Mouse (Mus musculus) stomach, postnatal 0 days (tissue): ENCODE data around the gene Dgkg. TPM values are rescaled to one million over a fixed set of nuclear protein-coding genes. Genes with fewer than 3 reads are reported as not detected.

Source experiments
- ATAC-seq: fragments of 200-750 bp; cut with Nextera tagmentation; 2 replicates; pipeline ENCODE4 v1.8.0; 2017; ENCODE audit not compliant: low FRiP score, low TSS enrichment
- DNase-seq: peaks from one replicate; pipeline ENCODE4 v3.0.0-alpha.2; 2016; ENCODE audit warnings: low spot score
- H3K27ac ChIP-seq: fragments of 300-500 bp; sonication (generic); replicated peaks from 2 replicates; pipeline ENCODE4 v1.5.1; 2014; ENCODE audit warnings: mild to moderate bottlenecking, control low read depth
- H3K27me3 ChIP-seq: fragments of 300-500 bp; sonication (generic); 2 replicates; pipeline ENCODE4 v1.6.1; 2014; ENCODE audit warnings: low read length; ENCODE audit not compliant: control insufficient read depth, insufficient read depth
- H3K36me3 ChIP-seq: fragments of 300-500 bp; sonication (generic); 2 replicates; pipeline ENCODE4 v1.6.1; 2014; ENCODE audit warnings: low read length, mixed read lengths; ENCODE audit not compliant: control insufficient read depth, insufficient read depth
- H3K4me1 ChIP-seq: fragments of 300-500 bp; sonication (generic); replicated peaks from 2 replicates; pipeline ENCODE4 v1.6.1; 2014; ENCODE audit warnings: antibody characterized with exemption; ENCODE audit not compliant: control insufficient read depth, insufficient read depth
- H3K4me2 ChIP-seq: fragments of 300-500 bp; sonication (generic); replicated peaks from 2 replicates; pipeline ENCODE4 v1.6.1; 2014; ENCODE audit warnings: low read depth, mild to moderate bottlenecking, control low read depth, moderate library complexity
- H3K4me3 ChIP-seq: fragments of 300-500 bp; sonication (generic); 2 replicates; pipeline ENCODE4 v1.5.1; 2014; ENCODE audit warnings: low read depth, low read length, control low read depth
- H3K9ac ChIP-seq: fragments of 300-500 bp; sonication (generic); 2 replicates; pipeline ENCODE4 v1.6.1; 2014; ENCODE audit warnings: mild to moderate bottlenecking, low read length, control low read depth, mixed read lengths
- H3K9me3 ChIP-seq: fragments of 300-500 bp; sonication (generic); 2 replicates; pipeline ENCODE4 v1.6.1; 2016; ENCODE audit warnings: low read length; ENCODE audit not compliant: control insufficient read depth
- CTCF ChIP-seq: IDR thresholded peaks from 2 replicates; pipeline ENCODE4 v1.5.1; 2016; ENCODE audit warnings: antibody characterized with exemption, low read depth, mild to moderate bottlenecking, moderate library complexity
- EP300 ChIP-seq: optimal IDR thresholded peaks from 2 replicates; pipeline ENCODE3; 2016; ENCODE audit warnings: antibody characterized with exemption
- WGBS: fragments of 180-500 bp; shearing (Covaris S2); extraction: QIAGEN DNeasy Blood & Tissue Kit; methylation state at CpG from one replicate; pipeline ENCODE4 v1.1.7; 2014; 5-methylcytosine and 5-hydroxymethylcytosine counted together
- polyA plus RNA-seq: library from polyadenylated mRNA; unstranded; fragments of >200 nt; fragmentation: Nextera tagmentation; extraction: Ambion mirVana; gene quantifications from 2 replicates; pipeline ENCODE4 v1.2.1, GENCODE M21; 2015

Dgkg gene
- polyA plus RNA-seq, 1 experiment from 2014 or later, result 0.36 TPM

DNA sequence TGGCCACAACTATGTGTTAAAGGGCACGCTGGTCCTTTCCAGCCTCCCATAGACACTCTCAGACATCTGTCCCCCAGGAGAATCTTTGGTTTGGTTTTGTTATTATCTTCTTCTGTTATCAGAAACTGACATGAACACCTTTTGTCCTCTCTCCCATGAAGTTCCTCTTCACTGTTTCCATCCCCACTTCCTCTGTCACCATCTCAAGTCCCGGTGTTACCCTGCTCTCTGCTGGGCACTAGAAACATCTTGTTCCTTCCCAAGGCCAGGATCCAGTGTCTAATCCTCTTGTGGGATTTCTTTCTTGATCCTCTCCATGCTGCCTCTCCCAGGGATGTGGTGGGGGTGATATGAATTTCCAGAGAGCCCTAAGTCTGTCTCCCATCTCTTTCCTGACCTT, 32.6 kb upstream of the Dgkg start:
- H3K9me3 ChIP-seq, result no peaks in the 10 kb centered on the region
- 90% methylated on average over 2 of the region's 2 CpGs for WGBS
- no peaks in the 10 kb centered on the region for H3K4me1 ChIP-seq
- H3K9ac ChIP-seq, result no peak overlapping the region
- H3K27me3 ChIP-seq, result no peaks in the 10 kb centered on the region
- no peak overlapping the region for H3K4me2 ChIP-seq
- no peak for TF ChIP-seq EP300
- TF ChIP-seq CTCF, result no peak
- H3K36me3 ChIP-seq, result no peaks in the 10 kb centered on the region
- ATAC-seq (no peak), DNase-seq (no peak)
- H3K4me3 ChIP-seq, result no peak overlapping the region
- H3K27ac ChIP-seq, result no peak overlapping the region

DNA sequence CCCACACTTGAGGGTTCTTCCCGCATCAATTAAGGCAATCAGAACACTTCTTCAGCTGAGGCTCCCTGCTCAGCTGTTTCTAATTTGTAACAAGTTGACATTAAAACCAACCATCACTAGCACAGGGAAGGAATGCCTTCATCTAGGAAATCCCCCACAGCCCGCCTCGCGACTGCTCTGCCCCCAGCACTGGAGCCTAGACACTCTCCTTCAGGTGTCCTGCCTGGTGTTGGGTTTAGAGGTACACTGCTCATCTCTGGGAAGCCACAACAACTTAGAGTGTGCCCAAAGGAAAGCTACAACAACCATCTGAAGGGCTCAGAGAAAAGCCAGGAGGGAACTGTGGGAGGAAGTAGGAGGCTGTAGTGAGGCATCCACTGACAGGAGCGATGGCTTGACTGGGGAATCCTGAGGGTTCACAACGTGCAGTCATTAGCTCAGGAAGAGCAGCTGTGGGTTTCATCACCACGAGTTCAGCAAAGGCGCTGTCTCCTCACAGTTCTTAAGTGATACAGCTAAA, 30.8 kb upstream of the Dgkg start:
- Histone ChIP-seq H3K9me3 (no peaks in the 10 kb centered on the region), H3K36me3 (no peaks in the 10 kb centered on the region), H3K27ac (no peak overlapping the region), H3K4me2 (no peak overlapping the region), H3K9ac (no peak overlapping the region), H3K4me1 (no peaks in the 10 kb centered on the region), H3K4me3 (no peak overlapping the region), H3K27me3 (no peaks in the 10 kb centered on the region)
- WGBS, result 71% methylated on average over 8 of the region's 8 CpGs
- DNase-seq (no peak), ATAC-seq (no peak)
- TF ChIP-seq CTCF, result no peak
- no peak for TF ChIP-seq EP300

GRCm38 (mm10) chr16:22683605-22684004, 26.6 kb upstream of the Dgkg start:
- Histone ChIP-seq H3K4me2 (no peak overlapping the region), H3K27me3 (no peaks in the 10 kb centered on the region), H3K4me3 (no peak overlapping the region), H3K9ac (no peak overlapping the region), H3K36me3 (no peaks in the 10 kb centered on the region), H3K4me1 (no peaks in the 10 kb centered on the region), H3K9me3 (no peaks in the 10 kb centered on the region), H3K27ac (no peak overlapping the region)
- no peak for TF ChIP-seq CTCF
- no peak for TF ChIP-seq EP300
- ATAC-seq (no peak), DNase-seq (no peak)
- WGBS, result 73% methylated on average over 3 of the region's 3 CpGs

GRCm38 (mm10) chr16:22682727-22683126, 25.7 kb upstream of the Dgkg start:
- Histone ChIP-seq H3K4me3 (no peak overlapping the region), H3K9ac (no peak overlapping the region), H3K4me2 (no peak overlapping the region), H3K27ac (no peak overlapping the region), H3K36me3 (no peaks in the 10 kb centered on the region), H3K4me1 (no peaks in the 10 kb centered on the region), H3K27me3 (no peaks in the 10 kb centered on the region), H3K9me3 (no peaks in the 10 kb centered on the region)
- TF ChIP-seq CTCF (no peak), EP300 (no peak)
- DNase-seq, result no peak
- ATAC-seq, result no peak

DNA sequence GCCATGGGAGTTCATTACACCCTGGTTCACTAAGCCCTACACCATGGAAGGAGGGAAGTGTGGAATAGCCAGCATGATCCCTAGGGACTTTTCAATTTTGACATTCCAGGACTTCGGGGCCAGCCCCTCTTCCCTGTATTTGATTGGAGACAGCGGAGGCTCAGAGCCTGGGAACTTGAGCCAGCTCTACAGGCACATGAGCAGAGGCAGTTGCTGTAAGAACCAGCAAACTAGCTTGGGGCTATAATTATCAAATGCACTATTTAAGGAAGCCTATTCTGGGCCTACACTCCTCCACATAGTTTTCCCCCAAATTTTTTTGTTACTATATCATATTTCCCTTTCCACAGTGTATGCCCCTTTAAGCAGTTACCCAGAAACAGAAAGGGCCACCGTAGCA, 22.6 kb upstream of the Dgkg start:
- Histone ChIP-seq H3K27me3 (no peaks in the 10 kb centered on the region), H3K9me3 (no peaks in the 10 kb centered on the region), H3K27ac (no peak overlapping the region), H3K36me3 (no peaks in the 10 kb centered on the region), H3K9ac (no peak overlapping the region), H3K4me2 (no peak overlapping the region), H3K4me3 (no peak overlapping the region), H3K4me1 (no peaks in the 10 kb centered on the region)
- DNase-seq, result no peak
- TF ChIP-seq CTCF, result no peak
- TF ChIP-seq EP300, result no peak
- no peak for ATAC-seq
- WGBS, result 69% methylated on average over 3 of the region's 3 CpGs

GRCm38 (mm10) chr16:22674636-22675035, 17.6 kb upstream of the Dgkg start:
- Histone ChIP-seq H3K4me3 (no peak overlapping the region), H3K36me3 (no peaks in the 10 kb centered on the region), H3K4me1 (no peaks in the 10 kb centered on the region), H3K9ac (no peak overlapping the region), H3K27ac (no peak overlapping the region), H3K4me2 (no peak overlapping the region), H3K9me3 (no peaks in the 10 kb centered on the region), H3K27me3 (no peaks in the 10 kb centered on the region)
- 81% methylated on average over 10 of the region's 10 CpGs for WGBS
- DNase-seq, result no peak
- ATAC-seq, result no peak
- TF ChIP-seq EP300, result no peak
- no peak for TF ChIP-seq CTCF
